Mouse (Mus musculus) embryonic facial prominence, embryonic 12.5 days (tissue): Measurements from ENCODE around the gene Nrg4. TPM values are rescaled to one million over a fixed set of nuclear protein-coding genes. Genes with fewer than 3 reads are reported as not detected.
"Not testable (repeated sequence)": the region's sequence is repeated elsewhere in the genome, so short reads cannot be mapped to it uniquely, and the experiment has no call there.

Experiments
- ATAC-seq: fragments of 200-750 bp; cut with Nextera tagmentation; 2 replicates; pipeline ENCODE4 v1.8.0; 2017; ENCODE audit not compliant: insufficient number of reproducible peaks, insufficient read depth, low FRiP score, low TSS enrichment
- H3K27ac ChIP-seq: fragments of 300-500 bp; sonication (generic); 2 replicates; pipeline ENCODE4 v1.5.1; 2016; ENCODE audit warnings: mild to moderate bottlenecking
- H3K27me3 ChIP-seq: fragments of 300-500 bp; sonication (generic); 2 replicates; pipeline ENCODE4 v1.6.1; 2016; ENCODE audit warnings: mild to moderate bottlenecking, moderate library complexity
- H3K36me3 ChIP-seq: fragments of 300-500 bp; sonication (generic); 2 replicates; pipeline ENCODE4 v1.6.1; 2016; ENCODE audit warnings: mild to moderate bottlenecking
- H3K4me1 ChIP-seq: fragments of 300-500 bp; sonication (generic); 2 replicates; pipeline ENCODE4 v1.6.1; 2016
- H3K4me2 ChIP-seq: fragments of 300-500 bp; sonication (generic); replicated peaks from 2 replicates; pipeline ENCODE4 v1.6.1; 2016; ENCODE audit warnings: mild to moderate bottlenecking, moderate library complexity
- H3K4me3 ChIP-seq: fragments of 300-500 bp; sonication (generic); 2 replicates; pipeline ENCODE4 v1.5.1; 2016; ENCODE audit warnings: mild to moderate bottlenecking
- H3K9ac ChIP-seq: fragments of 300-500 bp; sonication (generic); 2 replicates; pipeline ENCODE4 v1.6.1; 2016; ENCODE audit warnings: mild to moderate bottlenecking, moderate library complexity
- H3K9me3 ChIP-seq: fragments of 300-500 bp; sonication (generic); 2 replicates; pipeline ENCODE4 v1.6.1; 2016; ENCODE audit warnings: mild to moderate bottlenecking, moderate library complexity
- WGBS: fragments of 180-500 bp; shearing (Covaris S2); methylation state at CpG from one replicate; pipeline ENCODE4 v1.1.7; 2016; 5-methylcytosine and 5-hydroxymethylcytosine counted together
- polyA plus RNA-seq: library from polyadenylated mRNA; unstranded; fragments of >200 nt; fragmentation: Nextera tagmentation; extraction: Ambion mirVana; gene quantifications from 2 replicates; pipeline ENCODE4 v1.2.1, GENCODE M21; 2016

The Nrg4 gene
- polyA plus RNA-seq, 1 experiment from 2014 or later: 2.1 TPM

DNA sequence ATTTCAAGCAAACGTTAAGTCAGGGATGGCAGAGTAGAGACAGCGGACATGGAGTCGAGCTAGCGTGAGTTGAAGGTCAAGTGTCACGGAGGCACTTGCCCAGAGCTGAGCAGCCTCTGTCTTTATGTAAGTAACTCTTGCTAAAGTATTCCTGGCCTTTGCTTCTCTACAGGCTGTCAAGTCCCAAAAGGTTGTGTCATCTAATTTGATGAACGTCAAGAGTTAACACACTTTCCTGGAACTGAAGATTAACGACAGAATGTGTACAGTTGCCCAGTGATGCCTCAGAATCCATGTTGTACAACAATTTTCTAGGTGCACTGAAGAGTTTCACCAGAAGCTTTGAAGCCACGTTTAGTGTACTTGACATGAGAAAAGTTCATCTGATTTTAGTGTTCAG is 80.2 kb downstream of the Nrg4 start:
- no peak overlapping the region for H3K27ac ChIP-seq
- 68% methylated on average over 8 of the region's 8 CpGs for WGBS
- no peak for ATAC-seq
- no peak overlapping the region for H3K4me2 ChIP-seq
- H3K9ac ChIP-seq: no peak overlapping the region
- H3K36me3 ChIP-seq: no peaks in the 10 kb centered on the region
- no peaks in the 10 kb centered on the region for H3K4me1 ChIP-seq
- H3K4me3 ChIP-seq: no peak overlapping the region
- no peaks in the 10 kb centered on the region for H3K27me3 ChIP-seq
- H3K9me3 ChIP-seq: no peaks in the 10 kb centered on the region

DNA sequence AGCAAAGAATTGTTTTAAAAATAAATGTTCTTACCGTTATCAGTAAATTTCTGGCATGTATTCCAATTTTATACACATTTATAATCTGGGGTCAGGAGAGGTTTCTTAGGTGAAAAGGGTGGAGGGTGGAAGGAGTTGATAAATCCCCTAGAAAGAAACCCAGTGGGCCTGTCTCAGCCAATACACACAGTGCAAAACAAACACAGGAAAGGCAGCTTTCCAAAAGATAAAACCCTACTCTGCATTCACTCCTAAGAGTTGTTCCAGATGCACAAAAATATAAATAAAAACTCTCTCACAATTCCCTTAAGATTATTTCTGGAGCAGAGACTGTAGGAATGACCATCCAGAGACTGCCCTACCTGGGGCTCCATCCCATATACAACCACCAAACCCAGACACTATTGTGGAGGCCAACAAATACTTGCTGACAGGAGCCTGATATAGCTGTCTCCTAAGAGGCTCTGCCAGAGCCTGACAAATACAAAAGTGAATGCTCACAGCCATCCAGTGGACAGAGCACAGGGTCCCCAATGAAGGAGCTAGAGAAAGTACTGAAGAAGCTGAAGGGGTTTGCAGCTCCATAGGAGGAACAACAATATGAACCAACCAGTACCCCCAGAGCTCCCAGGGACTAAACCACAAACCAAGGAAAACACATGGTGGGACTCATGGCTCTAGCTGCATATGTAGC is 81.4 kb downstream of the Nrg4 start:
- not testable (repeated sequence) for H3K9me3 ChIP-seq, H3K4me2 ChIP-seq, H3K36me3 ChIP-seq, ATAC-seq, H3K4me1 ChIP-seq, H3K27ac ChIP-seq, H3K9ac ChIP-seq, H3K4me3 ChIP-seq, H3K27me3 ChIP-seq
- 95% methylated on average over 1 of the region's 1 CpGs for WGBS

DNA sequence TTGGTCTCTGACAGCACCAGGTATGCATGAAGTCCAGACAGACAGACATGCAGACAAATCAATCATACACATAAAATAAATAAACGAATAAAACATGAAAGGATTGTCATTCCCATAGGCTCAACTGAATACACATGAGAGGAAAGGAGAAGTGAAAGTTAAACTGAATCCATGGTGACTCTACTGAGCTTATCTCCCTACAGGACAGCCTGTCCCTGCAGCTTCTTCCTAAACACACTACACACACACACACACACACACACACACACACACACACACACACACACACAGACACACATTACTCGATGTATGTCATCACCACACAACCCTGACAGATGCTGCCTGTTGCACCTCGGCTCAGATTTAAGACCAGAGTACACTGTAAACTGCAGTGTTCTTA is 82.6 kb downstream of the Nrg4 start:
- Histone ChIP-seq H3K36me3 (no peaks in the 10 kb centered on the region), H3K4me3 (no peak overlapping the region), H3K9me3 (no peaks in the 10 kb centered on the region), H3K4me2 (no peak overlapping the region), H3K9ac (no peak overlapping the region), H3K27me3 (no peaks in the 10 kb centered on the region), H3K27ac (no peak overlapping the region), H3K4me1 (no peaks in the 10 kb centered on the region)
- 67% methylated on average over 3 of the region's 3 CpGs for WGBS
- ATAC-seq: no peak

DNA sequence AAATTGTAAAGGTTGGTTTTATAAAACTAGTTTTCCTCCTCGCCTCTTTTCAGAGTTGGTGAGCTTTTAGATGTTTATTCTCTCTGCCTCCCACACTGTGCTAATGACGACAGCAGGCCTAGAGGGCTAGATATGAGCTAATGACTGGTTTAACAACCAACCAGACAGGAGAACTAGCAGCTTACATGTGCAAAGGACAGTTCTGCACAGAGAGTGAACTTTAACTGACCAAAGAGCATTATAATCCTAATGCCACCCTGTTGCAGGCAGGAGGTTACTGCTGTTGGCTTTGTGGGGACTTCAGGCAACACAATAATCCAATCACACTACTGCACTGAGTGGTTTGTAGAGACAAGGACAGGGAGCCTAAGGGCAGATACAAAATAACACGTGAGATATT is 83.4 kb downstream of the Nrg4 start:
- Histone ChIP-seq H3K9me3 (no peaks in the 10 kb centered on the region), H3K27ac (no peak overlapping the region), H3K36me3 (no peaks in the 10 kb centered on the region), H3K4me1 (no peaks in the 10 kb centered on the region), H3K27me3 (no peaks in the 10 kb centered on the region), H3K9ac (no peak overlapping the region), H3K4me2 (no peak overlapping the region), H3K4me3 (no peak overlapping the region)
- WGBS: 75% methylated on average over 3 of the region's 3 CpGs
- no peak for ATAC-seq

DNA sequence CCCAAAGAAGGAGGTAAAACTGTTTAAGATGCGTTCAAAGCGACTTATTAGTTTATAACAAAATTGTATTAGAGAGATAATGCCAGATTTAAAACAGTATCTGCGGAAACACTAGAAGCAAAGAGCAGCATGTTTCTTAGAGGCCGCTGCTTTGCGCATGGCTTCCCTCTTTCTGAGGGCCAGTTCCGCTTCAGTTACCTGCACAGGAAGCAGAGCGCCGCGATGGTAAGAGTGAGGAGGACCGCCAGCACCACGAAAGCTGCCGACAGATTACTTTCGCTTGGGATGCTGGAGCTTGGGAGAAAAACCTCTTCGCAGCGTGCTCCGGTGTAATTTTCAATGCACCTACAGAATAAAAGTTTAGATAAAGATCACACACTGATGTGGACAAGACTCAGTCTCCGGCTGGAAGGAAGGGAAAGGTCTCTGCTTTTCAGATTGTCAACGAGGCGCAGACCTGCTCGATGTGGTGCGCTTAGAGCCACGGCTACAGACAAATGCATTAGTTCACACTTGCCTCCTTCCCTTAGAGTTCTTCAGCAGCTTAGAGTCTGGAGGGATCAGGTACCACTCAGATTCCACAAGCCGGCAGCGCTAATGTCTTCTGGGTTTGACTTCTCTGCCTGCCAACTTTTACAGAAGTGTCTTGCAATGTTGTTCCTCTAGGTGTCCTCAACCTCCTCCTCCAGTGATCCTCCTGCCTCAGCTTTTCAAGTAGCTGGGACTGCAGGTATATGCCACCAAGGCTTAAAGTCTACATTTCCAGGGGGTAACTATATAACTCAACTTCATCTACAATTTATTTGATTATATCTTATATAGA is 84.6 kb downstream of the Nrg4 start:
- no peak overlapping the region for H3K9ac ChIP-seq
- WGBS: 43% methylated on average over 24 of the region's 24 CpGs

DNA sequence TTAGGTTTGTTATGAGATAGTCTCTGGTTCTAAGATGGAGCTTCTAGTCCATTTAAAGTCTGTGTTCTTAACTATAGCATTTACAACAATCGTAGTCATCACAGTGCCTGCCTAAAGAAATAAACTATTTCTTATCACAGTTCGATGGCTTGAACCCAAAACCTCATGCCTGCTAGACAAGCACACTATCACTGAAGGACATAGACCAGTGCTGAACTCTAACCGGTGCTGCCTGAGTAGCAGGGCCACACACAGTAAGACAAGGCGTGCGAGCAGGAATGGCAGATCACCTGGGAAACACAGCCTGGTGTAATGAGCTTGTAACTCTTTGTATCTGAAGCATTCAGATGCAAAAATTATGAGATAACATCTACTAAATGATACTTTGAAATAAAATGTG is 85.8 kb downstream of the Nrg4 start:
- H3K4me3 ChIP-seq: no peak overlapping the region
- WGBS: 89% methylated on average over 5 of the region's 5 CpGs
- H3K27me3 ChIP-seq: no peaks in the 10 kb centered on the region
- no peaks in the 10 kb centered on the region for H3K9me3 ChIP-seq
- no peaks in the 10 kb centered on the region for H3K4me1 ChIP-seq
- H3K9ac ChIP-seq: no peak overlapping the region
- no peak for ATAC-seq
- H3K4me2 ChIP-seq: no peak overlapping the region
- no peaks in the 10 kb centered on the region for H3K36me3 ChIP-seq
- H3K27ac ChIP-seq: no peak overlapping the region

More for the DNA sequence above, 84.6 kb downstream of the Nrg4 start:
- Histone ChIP-seq H3K9me3 (no peaks in the 10 kb centered on the region), H3K36me3 (no peaks in the 10 kb centered on the region), H3K4me3 (peak overlapping the region; percentile 20), H3K4me1 (no peaks in the 10 kb centered on the region), H3K4me2 (peak overlapping the region; percentile 38), H3K27me3 (no peaks in the 10 kb centered on the region), H3K27ac (no peak overlapping the region)
- ATAC-seq: no peak

DNA sequence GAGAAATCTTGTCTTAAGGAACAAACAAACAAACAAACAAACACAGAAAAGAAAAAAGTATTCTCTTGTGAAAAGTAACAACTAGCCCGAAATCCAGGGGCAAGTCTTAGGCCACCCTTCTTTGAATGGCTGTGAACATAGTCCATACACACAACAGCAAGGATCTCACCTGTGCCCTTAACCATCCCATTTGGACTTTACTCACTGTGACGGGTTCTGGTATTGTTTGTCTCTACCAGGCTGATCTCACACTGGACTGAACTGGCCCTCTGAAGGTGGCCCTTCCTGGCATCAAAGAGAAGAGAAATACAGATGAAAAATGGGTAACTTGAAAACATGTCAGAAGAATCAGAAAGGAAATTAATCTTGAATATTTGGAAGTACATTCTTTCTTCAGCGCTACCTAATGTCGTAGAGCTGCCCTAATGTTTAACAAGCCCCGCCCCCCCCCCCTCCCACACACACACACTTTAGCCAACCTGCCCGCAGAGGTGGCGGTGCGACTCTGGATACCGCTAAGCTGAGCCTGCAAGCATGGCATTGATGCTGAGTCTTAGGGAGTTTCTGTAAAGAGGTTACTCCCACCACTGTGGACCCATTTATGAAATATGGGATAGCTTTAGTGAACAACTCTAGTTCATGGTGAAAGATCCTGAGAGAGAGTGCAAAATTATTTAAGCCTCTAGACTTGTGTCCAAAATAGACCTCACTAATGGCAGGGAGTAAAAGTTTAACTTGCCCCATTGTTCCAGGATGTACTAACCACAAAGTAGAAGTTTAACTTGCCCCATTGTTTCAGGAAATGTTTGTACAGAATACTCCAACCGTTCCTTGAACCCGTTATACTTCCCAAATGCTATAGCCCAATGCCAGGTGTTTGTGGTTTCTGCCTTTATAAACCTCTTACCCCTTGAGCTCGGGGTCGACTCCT is 90.1 kb downstream of the Nrg4 start:
- Histone ChIP-seq H3K27ac (no peak overlapping the region), H3K9me3 (no peaks in the 10 kb centered on the region), H3K9ac (no peak overlapping the region), H3K36me3 (no peaks in the 10 kb centered on the region), H3K4me3 (no peak overlapping the region), H3K4me1 (no peaks in the 10 kb centered on the region), H3K27me3 (no peaks in the 10 kb centered on the region), H3K4me2 (no peak overlapping the region)
- ATAC-seq: no peak
- 72% methylated on average over 13 of the region's 13 CpGs for WGBS

DNA sequence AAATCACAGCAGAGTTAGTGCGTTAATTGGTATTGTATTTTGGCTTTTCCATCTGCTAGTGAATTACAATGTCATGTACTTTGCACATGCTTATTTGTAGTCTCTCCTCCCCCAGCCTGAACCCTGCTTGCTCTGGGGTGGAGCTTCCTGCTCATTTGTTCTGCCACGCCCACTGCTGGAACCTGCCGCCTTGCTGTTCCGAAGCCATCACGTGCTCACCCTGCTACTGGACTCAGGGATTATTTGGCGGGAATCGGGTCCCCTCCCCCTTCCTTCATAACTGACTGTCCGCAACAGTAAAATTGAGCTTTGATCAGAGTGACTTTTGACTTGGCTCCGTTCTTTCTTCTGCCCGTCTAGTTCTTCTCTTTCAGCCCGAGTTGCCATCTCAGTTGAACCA is 93.6 kb downstream of the Nrg4 start:
- H3K9me3 ChIP-seq, H3K27me3 ChIP-seq, H3K4me1 ChIP-seq, H3K27ac ChIP-seq, ATAC-seq, H3K9ac ChIP-seq, H3K4me2 ChIP-seq, H3K36me3 ChIP-seq, H3K4me3 ChIP-seq: not testable (repeated sequence)
- 67% methylated on average over 11 of the region's 11 CpGs for WGBS

DNA sequence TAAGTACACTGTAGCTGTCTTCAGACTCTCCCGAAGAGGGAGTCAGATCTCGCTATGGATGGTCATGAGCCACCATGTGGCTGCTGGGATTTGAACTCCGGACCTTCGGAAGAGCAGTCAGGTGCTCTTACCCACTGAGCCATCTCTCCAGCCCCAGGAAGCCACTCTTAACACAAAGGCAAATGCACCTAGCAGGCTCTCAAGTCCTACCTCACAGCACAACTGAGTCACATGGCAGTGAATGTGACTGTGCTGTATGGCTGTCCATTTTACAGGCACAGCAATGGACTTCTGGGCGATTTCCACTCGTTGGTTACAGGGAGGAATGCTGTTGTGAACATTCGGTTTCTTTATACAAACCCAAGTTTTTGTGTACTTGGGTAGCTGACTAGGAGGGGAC is 94.1 kb downstream of the Nrg4 start:
- Histone ChIP-seq H3K9ac (no peak overlapping the region), H3K27ac (no peak overlapping the region), H3K4me3 (no peak overlapping the region), H3K27me3 (no peaks in the 10 kb centered on the region), H3K36me3 (no peaks in the 10 kb centered on the region), H3K4me2 (no peak overlapping the region), H3K4me1 (no peaks in the 10 kb centered on the region), H3K9me3 (no peaks in the 10 kb centered on the region)
- WGBS: 86% methylated on average over 7 of the region's 7 CpGs
- no peak for ATAC-seq

DNA sequence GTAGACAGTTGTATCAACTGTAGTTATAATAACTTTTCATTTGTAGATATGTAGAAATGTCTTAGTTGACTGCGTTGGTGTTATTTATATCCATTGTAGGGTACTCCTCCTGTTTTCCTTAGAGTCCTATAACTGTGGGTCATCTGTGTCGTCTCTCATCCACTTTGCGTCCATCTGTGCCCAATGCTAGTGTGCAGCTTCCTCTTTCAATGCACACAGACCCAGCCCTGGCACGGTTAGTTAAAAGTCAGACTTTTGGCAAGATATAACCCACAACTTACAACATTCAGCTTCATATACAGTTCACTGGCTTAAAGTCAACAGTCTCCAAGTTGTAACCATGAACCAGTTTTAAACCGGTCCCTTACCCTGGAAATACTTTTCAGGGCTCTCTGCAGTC is 94.5 kb downstream of the Nrg4 start:
- H3K27ac ChIP-seq: no peak overlapping the region
- no peak for ATAC-seq
- WGBS: 92% methylated on average over 5 of the region's 5 CpGs

DNA sequence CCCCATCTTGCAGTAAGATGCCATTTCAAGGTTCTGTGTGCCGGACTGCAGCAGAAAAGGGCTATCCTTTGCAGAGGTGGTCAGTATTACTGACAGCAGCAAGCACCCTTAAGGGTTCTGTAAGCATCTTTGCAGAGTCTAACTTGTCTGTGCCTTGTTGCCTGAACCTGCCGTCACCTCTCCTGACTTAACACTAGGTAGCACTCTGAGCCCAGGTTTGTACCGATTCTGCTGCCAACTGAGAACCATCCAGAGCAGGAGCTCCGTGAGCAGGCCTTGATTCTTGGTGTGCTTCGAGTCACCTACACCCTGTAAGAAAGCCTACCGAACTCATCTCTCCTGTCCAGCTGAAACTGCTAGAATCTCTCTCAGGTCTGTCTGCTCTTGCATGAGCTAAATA is 95.1 kb downstream of the Nrg4 start:
- no peaks in the 10 kb centered on the region for H3K9me3 ChIP-seq
- no peaks in the 10 kb centered on the region for H3K36me3 ChIP-seq
- H3K9ac ChIP-seq: no peak overlapping the region
- H3K27ac ChIP-seq: no peak overlapping the region
- no peak for ATAC-seq
- H3K4me1 ChIP-seq: no peaks in the 10 kb centered on the region
- 65% methylated on average over 6 of the region's 6 CpGs for WGBS
- no peak overlapping the region for H3K4me2 ChIP-seq
- H3K4me3 ChIP-seq: no peak overlapping the region
- H3K27me3 ChIP-seq: no peaks in the 10 kb centered on the region

More for the DNA sequence above, 94.5 kb downstream of the Nrg4 start:
- no peaks in the 10 kb centered on the region for H3K4me1 ChIP-seq
- no peak overlapping the region for H3K9ac ChIP-seq
- no peak overlapping the region for H3K4me3 ChIP-seq
- H3K36me3 ChIP-seq: no peaks in the 10 kb centered on the region
- H3K27me3 ChIP-seq: no peaks in the 10 kb centered on the region
- no peaks in the 10 kb centered on the region for H3K9me3 ChIP-seq
- H3K4me2 ChIP-seq: no peak overlapping the region
